Mouse (Mus musculus) lung, adult 2 months (tissue): ENCODE data around the gene Fam32a.

Experiments used
- CTCF ChIP-seq: fragments of 200-500 bp; IDR thresholded peaks from 2 replicates; pipeline ENCODE4 v1.5.1; 2011; ENCODE audit warnings: mild to moderate bottlenecking, low read length, control low read depth; ENCODE audit not compliant: insufficient read depth
- POLR2A ChIP-seq: fragments of 200-500 bp; IDR thresholded peaks from 2 replicates; pipeline ENCODE4 v1.6.1; 2011; ENCODE audit warnings: low read depth, mild to moderate bottlenecking, control low read depth, low read length, borderline replicate concordance; ENCODE audit errors: extremely low read depth

DNA sequence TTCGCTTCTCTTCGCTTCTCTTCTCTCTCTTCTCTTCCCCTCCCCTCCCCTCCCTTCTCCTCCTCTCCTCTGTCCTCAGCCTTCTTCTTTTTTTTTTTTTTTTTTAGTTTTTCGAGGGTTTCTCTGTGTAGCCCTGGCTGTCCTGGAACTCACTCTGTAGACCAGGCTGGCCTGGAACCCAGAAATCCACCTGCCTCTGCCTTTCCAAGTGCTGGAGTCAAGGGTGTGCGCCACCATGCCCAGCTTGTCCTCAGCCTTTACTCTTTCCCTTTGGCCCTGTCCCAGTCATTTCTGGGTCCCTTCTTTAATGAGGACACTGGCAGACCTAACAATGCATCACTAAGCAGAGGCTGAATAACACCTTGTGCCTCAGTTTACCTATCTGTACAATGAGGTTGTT, 6.0 kb upstream of the Fam32a start, which contains the start of gene Gm11034:
- no peak for TF ChIP-seq POLR2A
- TF ChIP-seq CTCF: no peak
